Mouse (Mus musculus) lung, adult 18-20 months (tissue): Measurements from ENCODE around the gene Sumf1.

ENCODE experiments used
- DNase-seq, 2 experiments: peaks; one replicate each; pipeline ENCODE4 v3.0.0; 2022; ENCODE audit warnings: mixed read lengths in 2 of 2

The Sumf1 gene

GRCm38 (mm10) chr6:108184847-108185684 is at the start of gene Sumf1:
Gene Sumf1 (minus strand): TSS chr6:108185582.
- peak; percentile 90 to 92 for DNase-seq

GRCm38 (mm10) chr6:108234536-108234935 is 49.2 kb upstream of the Sumf1 start:
- no peak for DNase-seq

- peak in 1 of 2 experiments; percentile 47 for DNase-seq
Observed at GRCm38 (mm10) chr6:108233070-108233469, 47.7 kb upstream of the Sumf1 start.

GRCm38 (mm10) chr6:108231892-108232710 is 46.7 kb upstream of the Sumf1 start:
- no peak for DNase-seq

- DNase-seq = no peak
Observed at GRCm38 (mm10) chr6:108230608-108231007, 45.2 kb upstream of the Sumf1 start.

- no peak for DNase-seq
Observed at GRCm38 (mm10) chr6:108228601-108229000, 43.2 kb upstream of the Sumf1 start.

GRCm38 (mm10) chr6:108228048-108228447 is 42.7 kb upstream of the Sumf1 start:
- DNase-seq = no peak

- DNase-seq = no peak
Observed at GRCm38 (mm10) chr6:108227461-108227860, 42.1 kb upstream of the Sumf1 start.

- DNase-seq = no peak
Observed at GRCm38 (mm10) chr6:108226230-108226629, 40.8 kb upstream of the Sumf1 start.

- no peak for DNase-seq
Observed at GRCm38 (mm10) chr6:108225027-108225426, 39.6 kb upstream of the Sumf1 start.

GRCm38 (mm10) chr6:108224361-108224760 is 39.0 kb upstream of the Sumf1 start:
- no peak for DNase-seq

- DNase-seq = no peak
Observed at GRCm38 (mm10) chr6:108222875-108223274, 37.5 kb upstream of the Sumf1 start.

- DNase-seq = no peak
Observed at GRCm38 (mm10) chr6:108222435-108222834, 37.1 kb upstream of the Sumf1 start.

GRCm38 (mm10) chr6:108217987-108218386 is 32.6 kb upstream of the Sumf1 start:
- DNase-seq = peak in 1 of 2 experiments; percentile 35

GRCm38 (mm10) chr6:108216832-108217231 is 31.4 kb upstream of the Sumf1 start:
- peak in 1 of 2 experiments; percentile 21 for DNase-seq

GRCm38 (mm10) chr6:108216091-108216490 is 30.7 kb upstream of the Sumf1 start:
- DNase-seq = peak; percentile 81 to 88

- no peak for DNase-seq
Observed at GRCm38 (mm10) chr6:108214294-108214925, 29.0 kb upstream of the Sumf1 start.

- peak; percentile 33 to 41 for DNase-seq
Observed at GRCm38 (mm10) chr6:108213481-108214293, 28.3 kb upstream of the Sumf1 start.

- peak; percentile 99 for DNase-seq
Observed at GRCm38 (mm10) chr6:108212881-108213295, 27.5 kb upstream of the Sumf1 start, which contains the start of gene Itpr1. Gene Itpr1 (plus strand): TSS chr6:108213096.

- no peak for DNase-seq
Observed at GRCm38 (mm10) chr6:108211896-108212880, 26.8 kb upstream of the Sumf1 start.
